Mouse (Mus musculus) layer of hippocampus, adult 18-20 months (tissue): Measurements from ENCODE around the gene Eya2. TPM values are rescaled to one million over a fixed set of nuclear protein-coding genes. Genes with fewer than 3 reads are reported as not detected.
"Not testable (repeated sequence)": the region's sequence is repeated elsewhere in the genome, so short reads cannot be mapped to it uniquely, and the experiment has no call there.

ENCODE experiments used
- DNase-seq, 2 experiments: peaks; one replicate each; pipeline ENCODE4 v3.0.0; 2022; ENCODE audit warnings: low spot score in 2 of 2
- long read RNA-seq: library from polyadenylated mRNA; stranded (forward); transcript quantifications from one replicate; pipeline ENCODE4 v2.0.0, GENCODE M21; 2021
- total RNA-seq, 2 experiments: library from RNA; stranded (reverse); gene quantifications; 2 replicates each; pipeline ENCODE4 v1.2.3; 2021

Gene Eya2
- 1 to 10 TPM; 1.8 to 2.8 TPM for total RNA-seq
- long read RNA-seq, partial matches to known transcripts: 0 of 4 reads
- long read RNA-seq, other reads (novel, unspliced or antisense): 2 of 4 reads

DNA sequence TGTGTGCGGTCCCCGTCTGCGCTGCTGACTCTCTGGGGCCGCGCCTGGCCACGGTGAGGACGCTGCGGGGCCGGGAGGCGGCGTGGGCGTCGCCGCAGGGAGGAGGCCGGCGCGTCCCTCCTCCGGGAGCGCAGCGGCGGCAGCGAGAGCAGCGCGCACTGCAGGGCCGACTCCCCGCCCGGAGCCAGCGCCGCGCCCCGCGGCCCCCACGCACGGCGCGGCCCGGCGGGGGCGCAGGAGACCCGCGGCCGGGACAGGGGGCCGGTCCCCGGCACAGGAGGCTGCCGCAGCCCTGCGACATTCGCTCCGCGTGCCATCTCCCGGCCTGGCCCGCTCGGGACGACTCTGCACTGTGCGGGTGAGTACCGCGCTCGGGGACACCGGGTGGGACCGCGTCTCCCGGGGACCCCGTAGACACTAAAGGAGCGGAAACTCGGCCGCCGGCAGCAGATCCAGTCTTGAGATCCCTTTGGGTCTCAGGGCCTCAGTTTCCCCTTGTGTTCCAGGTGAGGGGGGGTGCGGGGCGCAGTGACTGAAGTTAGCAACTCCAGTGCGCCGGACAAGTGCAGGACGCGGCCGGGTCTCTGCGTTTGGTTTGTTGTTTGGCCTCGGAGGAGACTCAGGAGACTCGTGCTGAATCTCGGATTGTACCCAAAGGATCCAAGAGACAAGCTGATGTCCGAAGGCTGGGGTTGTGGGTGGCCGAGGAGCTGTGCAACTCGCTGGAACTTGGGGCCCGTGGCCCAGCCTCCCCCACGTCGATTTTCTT lies at the start of gene Eya2:
Gene Eya2 (plus strand): TSS at position 126 of the 769 bp plus-strand sequence.
- no peak for DNase-seq

DNA sequence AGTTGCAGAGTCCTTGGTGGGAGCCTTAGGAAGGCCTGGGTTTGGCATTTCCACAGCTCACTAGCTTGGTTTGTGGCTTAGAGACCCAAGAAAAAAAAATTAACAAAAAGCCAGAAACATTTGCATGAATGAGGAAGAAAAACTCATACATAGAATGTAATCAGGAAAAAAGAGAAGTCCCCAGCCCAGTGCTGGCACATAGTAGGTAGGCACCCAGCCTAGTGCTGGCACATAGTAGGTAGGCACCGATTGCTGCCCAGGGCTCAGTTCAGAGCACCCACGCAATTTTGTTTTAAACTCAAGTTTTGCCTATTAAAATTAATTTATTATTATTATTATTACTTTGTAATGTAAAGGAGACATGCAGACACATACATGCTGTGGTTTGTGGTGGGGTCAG lies 49.1 kb upstream of the Eya2 start:
- no peak for DNase-seq

DNA sequence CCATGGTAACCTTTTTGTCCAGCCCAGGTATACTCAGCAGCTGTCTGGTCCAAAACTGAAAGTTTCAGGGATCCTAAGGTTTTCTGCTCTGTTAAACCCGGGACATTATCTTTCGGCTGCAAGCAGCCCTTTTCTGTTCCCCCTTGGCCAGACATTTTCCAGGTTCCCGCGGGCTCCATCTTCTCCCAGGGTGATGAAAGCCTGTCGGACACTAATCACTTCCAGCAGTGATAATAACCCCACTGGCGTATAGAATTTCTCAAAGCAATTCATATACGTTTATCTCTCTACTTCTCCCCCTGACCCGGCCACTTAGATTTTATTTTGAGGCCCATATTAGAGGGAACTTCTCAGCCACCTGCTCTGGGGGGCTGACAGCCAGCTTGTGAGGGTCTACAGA lies 48.5 kb upstream of the Eya2 start:
- no peak for DNase-seq

DNA sequence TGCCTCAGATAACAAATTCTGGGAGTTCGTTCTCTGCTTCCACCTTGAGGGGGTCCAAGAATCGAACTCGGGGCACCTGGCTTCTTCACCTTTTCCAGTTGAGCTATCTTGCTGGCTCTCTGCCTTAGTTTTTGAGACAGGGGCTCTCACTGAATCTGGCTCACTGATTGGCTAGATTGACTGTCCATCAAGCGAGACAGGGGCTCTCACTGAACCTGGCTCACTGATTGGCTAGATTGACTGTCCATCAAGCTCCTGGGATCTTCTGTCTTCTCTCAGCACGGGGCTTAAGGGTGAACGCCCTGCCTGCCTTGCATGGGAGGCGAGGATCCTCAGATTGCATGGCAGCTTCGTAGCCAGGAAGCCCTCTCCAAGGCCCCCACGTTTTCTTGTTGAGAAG lies 47.4 kb upstream of the Eya2 start:
- DNase-seq: peak in 1 of 2 experiments; percentile 50

DNA sequence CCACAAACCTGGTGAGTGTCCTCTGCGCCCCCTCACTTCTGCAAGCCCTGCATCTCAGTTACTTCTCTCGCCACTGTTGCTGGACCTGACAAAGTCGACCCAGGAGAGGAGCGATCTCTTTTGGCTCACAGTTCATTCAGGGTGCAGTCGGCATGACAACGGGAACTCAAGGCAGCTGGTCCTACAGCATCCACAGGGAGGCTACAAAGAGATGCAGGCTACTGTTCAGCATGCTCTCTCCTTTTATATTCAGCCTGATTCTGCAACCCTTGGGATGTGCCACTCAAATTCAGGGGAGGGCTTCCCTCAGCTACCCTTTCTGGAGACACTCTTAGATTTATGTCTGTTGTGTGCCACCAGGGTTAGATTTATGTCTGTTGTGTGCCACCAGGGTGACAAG lies 46.2 kb upstream of the Eya2 start:
- DNase-seq: peak in 1 of 2 experiments; percentile 34

DNA sequence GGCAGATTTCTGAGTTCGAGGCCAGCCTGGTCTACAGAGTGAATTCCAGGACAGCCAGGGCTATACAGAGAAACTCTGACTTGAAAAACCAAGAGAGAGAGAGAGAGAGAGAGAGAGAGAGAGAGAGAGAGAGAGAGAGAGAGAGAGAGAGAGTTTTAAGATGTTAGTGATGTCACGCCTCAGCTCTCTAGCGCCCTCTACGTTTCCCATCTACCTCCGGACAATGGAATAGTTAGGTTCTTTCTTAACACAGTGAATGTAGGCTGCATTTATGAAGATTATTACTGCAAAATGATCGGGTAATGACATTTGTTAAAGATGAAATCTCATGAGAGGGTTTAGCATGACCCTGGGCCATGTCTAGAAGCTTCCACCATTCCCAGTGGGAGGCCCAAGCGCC lies 44.4 kb upstream of the Eya2 start:
- not testable (repeated sequence) for DNase-seq

DNA sequence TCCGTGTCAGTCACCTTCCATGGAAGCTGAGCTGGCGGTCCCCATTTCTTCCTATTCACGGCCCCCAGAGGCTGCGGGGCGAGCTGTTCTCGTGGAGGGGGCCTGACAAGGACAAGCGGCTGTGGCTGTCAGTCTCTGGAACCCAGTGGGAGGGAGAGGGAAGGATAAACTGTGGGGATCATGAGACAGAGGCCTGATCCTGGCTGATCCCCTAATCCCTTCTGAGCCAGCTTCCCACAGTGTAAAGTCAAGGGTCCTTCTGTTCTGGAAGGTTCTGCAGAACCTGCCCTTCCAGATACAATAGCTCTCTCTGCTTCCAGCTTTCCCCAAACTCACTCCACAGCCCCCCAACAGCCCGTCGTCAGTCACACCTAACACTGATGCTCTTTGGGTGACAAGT lies 40.8 kb upstream of the Eya2 start:
- no peak for DNase-seq

DNA sequence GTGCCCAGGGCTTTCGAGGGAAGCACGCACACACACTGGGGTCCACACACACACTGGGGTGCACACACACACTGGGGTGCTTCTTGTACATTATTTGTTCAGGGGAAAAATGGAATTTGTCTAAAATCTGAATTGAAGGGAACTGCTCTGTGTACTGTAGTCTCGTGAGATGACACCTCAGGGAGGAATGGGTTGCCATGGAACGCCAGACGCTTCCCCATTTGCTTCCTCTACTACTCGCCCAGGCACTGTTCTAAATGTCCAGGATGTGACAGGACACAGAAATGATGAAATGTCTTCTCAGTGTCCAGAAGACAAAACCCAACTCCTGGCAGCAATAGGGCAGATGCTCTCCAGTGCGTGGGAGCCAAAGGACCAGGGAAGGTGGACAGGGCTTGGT lies 37.6 kb upstream of the Eya2 start:
- DNase-seq: peak in 1 of 2 experiments; percentile 37

DNA sequence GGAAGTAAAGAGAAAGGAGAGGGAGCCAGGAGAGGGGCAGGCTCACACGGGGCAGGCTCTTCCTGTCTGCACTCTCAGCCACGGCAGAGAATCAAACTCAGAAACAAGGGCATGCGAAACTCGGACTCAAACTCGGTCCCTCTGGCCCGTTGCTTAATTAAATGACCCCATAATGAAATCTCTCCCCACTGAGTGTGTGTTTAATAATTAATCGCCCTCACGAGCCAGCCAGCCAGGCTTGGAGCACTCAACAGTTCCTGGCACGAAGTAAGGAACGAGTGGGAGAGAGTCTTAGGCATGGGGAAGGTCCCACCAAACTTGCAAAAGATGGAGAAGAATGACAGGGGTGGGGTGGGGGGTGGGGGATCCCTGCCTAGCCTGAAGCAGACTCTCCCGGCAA lies 35.9 kb upstream of the Eya2 start:
- no peak for DNase-seq

DNA sequence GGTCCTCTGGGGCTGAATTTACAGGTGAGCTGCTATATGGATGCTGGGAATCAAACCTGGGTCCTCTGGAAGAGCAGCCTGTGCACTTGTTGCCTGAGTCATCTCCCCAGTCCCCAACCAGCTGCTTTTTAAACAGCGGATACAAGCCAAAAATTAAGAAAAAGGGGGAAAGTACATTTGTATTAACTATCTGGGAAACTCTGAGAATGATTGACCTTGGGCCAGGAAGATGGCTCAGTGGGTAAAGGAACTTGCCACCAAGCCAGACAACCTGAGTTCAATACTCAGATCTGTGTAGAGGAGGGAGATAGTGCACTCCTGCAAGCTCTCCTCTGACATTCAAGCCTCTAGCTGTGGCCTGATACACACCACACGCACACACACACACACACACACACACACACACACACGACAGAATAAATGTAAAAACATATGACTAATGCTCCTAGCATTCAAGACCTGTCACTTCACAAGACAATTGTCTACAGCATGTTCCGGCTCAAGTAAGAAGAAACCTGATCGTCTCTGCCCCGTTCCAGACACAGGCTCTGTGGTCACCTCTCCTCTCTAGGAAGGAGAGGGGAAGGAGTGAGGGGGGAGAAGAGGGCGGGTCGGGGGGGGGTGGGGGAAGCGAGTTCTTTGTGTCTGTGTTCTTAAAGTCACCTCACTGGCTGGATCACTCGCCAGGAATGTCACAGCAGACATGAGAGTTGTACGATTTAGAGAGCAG lies 35.2 kb upstream of the Eya2 start:
- DNase-seq: no peak

DNA sequence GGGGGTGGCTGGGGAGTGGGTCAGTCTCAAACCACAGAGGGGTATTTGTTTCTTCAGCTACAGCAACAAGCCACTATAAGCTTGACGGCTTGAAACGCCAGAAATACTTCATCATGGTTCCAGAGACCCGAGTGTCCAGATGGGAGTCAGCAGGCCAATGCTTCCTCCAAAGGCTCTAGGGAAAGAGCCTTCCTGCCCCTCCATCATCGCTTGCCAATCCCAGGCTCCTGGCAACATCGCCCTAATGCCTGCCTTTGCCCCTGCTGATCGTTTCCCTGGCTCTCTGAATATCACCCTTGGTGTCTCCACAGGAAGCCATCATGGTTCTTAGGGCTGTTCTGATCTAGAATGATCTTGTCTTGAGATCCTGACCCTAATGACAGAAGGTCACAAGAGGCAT lies 33.0 kb upstream of the Eya2 start:
- no peak for DNase-seq

DNA sequence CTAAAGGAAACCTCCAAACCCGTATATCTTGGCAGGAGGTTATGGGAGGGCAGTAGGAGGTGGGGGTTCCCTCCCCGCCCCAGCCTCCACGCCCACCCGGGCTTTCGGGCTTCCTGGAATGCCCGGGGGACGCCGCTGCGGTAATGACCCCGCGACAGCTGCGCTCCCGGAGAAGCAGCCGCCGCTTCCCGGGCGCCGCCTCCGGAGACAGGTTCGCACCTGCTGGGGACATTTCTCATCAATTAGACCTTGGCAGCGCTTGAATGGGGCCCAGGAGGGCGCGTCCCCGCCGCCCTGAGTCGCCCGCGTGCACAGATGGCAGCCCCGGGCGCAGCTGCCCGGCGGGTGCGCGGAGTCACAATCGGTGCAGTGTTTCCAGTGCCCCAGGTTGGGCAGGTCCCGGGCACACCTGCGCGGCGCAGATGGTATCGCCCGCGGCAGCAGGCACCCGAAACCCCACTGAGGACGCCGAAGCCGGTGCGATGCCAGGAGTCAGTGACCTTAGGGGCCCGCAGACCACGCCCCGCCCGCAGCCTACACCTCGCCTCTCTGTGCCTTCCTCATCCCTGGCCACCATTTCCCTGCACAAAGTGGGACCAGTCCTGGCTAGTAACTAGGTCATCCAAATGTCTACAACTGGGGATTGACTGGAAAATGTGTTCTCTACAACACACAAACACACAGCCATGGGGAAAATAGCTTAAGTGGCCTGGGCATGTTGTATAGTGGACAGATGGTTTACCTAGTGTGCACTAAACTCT lies 31.4 kb upstream of the Eya2 start:
- DNase-seq: no peak

DNA sequence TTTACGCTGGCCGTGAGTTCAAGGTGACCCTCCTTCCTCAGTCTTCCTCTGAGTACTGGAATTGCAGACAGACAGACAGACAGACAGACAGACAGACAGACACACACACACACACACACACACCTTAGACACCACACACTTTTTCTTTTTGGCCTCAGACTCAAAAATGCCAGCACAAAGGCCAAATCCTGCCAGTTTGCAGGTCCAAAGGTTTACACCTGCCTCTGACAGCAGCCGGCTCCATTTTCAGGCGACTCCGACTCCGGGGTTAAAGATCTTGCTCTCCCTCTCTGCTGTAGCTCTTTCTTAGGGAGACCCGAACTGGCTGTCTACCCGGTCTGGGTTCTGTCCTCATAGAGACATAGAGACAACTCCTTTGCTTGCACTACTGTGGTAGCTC lies 30.7 kb upstream of the Eya2 start:
- no peak for DNase-seq

DNA sequence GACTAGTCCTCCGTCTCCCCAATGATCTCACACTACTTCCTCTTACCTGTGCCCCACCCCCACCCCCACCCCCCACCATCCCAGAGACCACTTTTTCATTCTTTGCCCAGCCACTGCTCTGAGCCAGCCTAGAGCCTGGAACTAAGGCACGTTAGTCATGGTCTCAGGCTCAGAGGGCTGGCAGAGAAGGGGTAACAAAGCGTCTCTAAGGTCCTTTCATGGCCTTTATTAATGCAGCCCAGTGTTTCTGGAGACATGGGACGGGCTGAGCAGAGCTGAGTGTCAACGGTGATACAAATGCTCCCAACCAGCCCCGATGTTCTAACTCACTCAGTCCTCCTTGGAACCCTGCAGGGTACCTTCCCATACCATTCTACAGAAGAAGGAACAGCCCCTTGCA lies 30.2 kb upstream of the Eya2 start:
- no peak for DNase-seq

DNA sequence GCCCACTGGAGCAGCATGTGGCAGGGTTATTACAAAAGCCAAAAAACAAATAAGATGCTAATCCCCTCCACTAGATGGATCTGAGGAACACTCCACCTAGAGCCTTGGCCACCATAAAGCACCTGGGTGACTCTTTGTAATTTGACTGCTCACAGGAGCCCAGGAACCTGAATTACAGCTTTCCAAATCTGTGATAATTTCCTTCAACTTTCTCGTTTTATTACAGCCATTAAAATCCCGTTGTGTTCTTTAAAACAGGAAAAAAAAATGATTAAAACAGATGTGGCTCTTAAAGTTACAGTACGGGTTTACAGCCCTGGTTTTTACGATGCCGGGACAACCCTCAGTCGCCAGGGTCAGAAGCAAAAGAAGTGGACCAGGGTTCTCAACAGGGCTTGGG lies 27.9 kb upstream of the Eya2 start:
- DNase-seq: no peak

DNA sequence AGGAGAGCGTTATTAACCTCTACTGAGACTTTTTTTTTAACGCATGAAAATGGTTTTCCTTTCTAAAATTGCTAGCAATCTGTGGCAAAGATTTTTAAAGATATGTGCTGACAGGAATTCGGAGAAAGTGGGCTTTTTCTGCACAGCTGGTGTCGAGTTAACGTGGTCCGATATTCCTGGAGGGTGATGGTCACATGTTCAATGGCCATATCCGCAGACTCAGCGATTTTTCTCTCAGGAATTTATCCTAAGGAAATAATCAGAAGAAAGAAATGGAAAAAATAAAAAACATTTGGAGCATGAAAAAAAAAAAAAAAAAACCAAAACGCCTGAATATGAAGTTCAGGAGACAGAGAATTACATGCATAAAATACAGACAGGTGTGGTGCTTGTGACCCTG lies 27.0 kb upstream of the Eya2 start:
- no peak for DNase-seq

DNA sequence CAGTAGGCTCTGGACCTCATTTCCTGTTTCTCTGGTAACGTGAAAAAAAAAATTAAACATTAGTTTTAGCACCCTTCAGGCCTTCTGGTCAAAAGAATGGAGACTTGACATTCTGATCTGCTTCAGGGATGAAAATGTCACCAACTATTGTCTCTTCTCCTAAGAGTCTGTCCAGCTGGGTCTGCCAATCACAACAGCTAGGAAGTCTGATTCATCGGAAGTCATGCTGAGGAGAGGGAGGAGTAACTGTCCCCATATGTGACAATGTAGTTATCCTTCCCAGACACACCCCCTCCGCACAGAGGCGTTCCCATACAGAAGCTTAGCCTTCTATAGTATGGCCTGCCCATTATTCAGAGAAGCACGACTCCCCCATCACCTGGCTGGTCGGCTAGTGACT lies 25.9 kb upstream of the Eya2 start:
- DNase-seq: no peak

DNA sequence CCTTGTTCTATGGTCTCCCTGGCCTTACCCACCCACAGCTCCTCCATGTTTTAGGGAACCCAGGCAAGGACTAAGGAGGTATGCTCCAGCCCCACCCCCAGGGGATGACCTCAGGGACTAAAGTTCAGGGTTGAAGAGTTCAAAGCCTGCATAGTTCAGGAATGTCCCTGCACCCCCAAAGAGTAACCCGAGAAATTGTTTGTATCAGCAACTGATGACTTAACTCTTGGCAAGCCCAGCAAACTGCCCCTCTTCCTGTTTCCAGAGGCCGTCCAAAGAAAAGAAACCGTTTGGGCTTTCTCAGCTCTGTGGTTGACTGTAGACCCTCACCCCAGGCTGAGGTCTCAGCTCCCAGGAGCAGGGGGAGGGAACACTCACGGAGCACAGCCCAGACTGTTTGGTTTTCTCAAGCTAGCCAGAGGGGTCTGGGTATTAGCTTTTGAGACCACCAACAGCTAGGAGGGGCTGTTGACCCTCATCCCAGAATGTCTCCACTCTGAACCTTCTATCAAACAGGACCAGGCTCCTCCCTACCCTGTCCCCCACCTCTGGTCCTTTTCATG lies 23.5 kb upstream of the Eya2 start:
- DNase-seq: no peak

DNA sequence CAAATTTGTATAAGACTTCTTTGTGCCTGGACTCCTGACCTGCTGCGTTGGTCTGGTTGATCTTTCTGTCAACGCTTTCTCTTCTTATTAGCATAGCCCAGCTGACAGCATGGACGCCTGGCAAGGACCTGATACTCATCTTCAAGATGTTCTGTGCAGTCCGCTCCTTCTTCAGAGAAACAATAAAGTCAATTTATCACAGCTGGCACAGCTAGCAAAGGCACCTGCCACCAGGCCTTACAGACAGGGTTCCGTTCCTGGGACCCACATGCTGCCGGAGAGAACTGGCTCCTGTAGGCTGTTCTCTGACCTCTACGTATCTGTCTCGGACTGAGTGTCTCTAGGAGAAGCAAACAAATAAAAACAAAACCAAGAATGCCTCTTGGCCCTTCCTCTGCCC lies 11.8 kb upstream of the Eya2 start:
- no peak for DNase-seq

DNA sequence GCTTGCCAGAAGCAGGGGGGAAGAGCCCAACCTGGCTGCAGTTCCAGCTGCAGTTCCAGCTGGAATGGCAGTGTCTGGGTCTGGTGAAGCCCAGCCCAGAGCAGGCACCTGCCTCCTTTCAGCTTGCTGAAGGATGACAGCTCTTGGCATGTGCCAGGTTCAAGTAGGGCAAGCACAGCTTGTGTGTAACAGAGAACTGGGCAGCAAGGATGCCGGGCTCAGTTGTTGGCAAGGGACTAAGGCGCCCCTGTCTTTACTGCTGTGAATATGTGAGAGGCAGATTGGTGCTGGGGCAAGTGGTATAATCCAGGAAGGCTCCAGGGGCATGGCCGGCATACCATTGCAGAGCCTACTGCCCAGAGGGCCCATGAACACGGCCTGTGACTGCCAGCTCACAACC lies 11.3 kb upstream of the Eya2 start:
- no peak for DNase-seq

DNA sequence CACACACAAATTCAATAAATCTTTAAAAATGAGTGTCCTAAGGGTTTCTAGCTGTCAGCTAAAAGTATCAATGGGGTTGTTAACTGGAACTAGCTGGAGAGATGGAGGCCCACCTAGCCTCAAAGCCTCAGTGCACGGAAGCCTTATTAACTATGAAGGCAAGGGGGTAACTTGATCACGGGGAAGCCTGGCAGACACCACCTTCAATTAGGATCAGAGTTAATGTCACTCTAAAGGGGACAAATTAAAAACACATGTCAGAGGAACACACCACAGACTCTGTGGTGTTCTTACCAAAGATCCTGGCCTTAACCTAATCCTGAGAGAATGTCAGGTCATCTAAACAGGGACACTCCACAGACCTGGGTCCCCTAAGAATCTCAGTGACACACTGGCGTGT lies 10.3 kb upstream of the Eya2 start:
- DNase-seq: no peak

DNA sequence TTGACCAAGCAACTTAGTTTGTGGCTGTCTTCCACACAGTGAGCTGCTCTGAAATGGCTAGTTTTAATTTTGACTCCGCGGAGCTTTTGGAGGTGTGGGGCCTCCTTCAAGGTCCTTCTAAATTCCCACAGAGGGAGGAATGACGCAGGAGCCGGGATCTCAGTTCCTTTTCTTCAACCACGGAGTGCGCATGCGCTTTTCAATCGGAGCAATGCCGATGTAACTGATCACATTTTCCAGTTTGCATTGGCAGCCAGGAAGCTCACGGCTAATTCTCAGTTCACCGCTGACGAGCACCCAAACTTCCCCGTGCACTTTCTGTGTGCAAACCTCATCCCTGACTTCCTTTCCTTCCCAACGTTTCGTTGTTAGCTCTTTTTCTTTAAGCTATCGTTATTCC lies 4.1 kb upstream of the Eya2 start:
- DNase-seq: no peak
